Mouse (Mus musculus) kidney, postnatal 4 days (tissue): ENCODE data around the gene Ceacam10.

Source experiments
- DNase-seq, 2 experiments: peaks; one replicate each; pipeline ENCODE4 v3.0.0; 2021; ENCODE audit warnings: mixed read lengths in 2 of 2

The Ceacam10 gene

GRCm38 (mm10) chr7:24776918-24777317 is at the start of gene Ceacam10:
Gene Ceacam10, plus strand, starts transcription at chr7:24777206.
- peak; percentile 6 for DNase-seq

DNA sequence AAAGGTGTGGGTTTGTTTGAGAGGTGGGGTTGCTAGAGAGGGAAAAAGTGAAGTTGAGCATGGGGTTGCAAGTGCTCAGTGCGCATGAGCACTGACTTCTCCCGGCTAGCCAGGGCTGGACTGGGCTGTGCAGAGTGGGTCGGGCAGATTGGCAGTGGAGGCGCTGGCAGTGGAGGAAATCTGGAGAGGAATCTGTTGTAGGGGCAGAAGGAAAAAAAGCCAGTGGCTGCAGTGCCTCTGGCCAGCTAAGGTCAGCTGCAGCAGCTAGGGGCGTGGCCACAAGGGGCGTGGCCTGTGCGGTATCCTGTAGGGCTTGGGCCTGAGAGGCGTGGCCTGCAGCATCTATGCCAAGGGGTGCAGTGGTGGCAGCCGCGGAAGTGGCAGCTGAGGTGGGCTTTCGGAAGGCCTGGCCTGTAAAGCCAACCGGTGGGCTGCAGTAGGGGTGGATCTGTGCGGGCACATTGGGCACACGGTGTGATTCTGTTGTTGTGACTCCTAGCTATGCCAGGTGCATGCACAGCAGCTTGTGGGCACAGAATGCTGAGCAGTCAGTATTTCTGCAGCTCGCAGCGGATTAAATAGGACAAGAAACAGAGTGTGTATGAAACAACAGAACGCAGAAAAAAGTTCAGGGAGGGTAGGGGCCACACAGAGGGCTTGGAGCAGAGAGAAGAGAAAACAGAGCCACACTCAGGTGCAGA is 40.9 kb upstream of the Ceacam10 start:
- DNase-seq = peak; percentile 66 to 79

DNA sequence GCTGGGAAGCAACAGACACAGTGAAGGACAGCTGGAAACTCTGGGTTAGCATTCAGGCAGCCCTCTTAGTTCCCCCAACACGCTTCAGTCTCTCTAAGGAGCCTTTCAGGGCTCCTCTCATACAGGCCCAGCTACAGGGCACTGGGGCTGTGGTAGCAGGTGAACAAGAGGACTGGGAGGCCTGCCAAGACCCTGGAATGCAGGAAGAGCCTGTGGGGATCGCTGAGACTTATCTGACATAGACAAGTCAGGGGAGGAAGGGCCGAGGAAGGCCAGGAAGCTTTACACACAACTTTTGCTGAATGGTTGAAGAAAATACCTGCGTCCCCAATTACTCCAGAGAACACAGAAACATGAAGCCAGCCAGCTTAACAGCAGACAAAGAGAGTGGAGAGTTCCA is 26.3 kb upstream of the Ceacam10 start:
- peak in 1 of 2 experiments; percentile 8 for DNase-seq

DNA sequence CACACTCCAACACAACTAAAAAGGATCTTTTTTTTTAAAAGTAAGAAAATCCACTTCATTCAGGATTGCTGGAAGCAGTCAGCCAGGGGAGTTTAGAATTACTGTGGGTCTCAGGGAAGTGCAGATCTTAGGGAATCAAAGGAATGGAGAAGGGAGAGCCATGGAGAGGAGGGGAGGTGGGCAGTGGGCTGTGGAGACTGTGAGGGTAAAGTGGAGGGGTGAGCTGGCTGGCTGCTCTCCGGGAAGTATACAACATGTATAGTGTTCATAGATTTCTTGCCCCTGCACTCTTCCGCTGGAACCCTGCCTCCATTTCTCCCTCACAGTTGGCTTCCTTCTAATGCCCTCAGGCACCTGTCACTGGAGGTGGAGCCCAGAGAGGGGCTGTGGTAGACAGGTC is 25.4 kb upstream of the Ceacam10 start:
- DNase-seq = no peak

- no peak for DNase-seq
These were observed 23.5 kb upstream of the Ceacam10 start for GRCm38 (mm10) chr7:24753476-24753875.

GRCm38 (mm10) chr7:24758520-24758919 is 18.5 kb upstream of the Ceacam10 start:
- DNase-seq = no peak

GRCm38 (mm10) chr7:24760211-24760610 is 16.8 kb upstream of the Ceacam10 start, which contains the start of gene Cd177:
Gene Cd177, minus strand, starts transcription at chr7:24760311.
- DNase-seq = no peak

GRCm38 (mm10) chr7:24761161-24761560 is 15.8 kb upstream of the Ceacam10 start:
- DNase-seq = no peak

- no peak for DNase-seq
These were observed 14.4 kb upstream of the Ceacam10 start for GRCm38 (mm10) chr7:24762574-24762973.

DNA sequence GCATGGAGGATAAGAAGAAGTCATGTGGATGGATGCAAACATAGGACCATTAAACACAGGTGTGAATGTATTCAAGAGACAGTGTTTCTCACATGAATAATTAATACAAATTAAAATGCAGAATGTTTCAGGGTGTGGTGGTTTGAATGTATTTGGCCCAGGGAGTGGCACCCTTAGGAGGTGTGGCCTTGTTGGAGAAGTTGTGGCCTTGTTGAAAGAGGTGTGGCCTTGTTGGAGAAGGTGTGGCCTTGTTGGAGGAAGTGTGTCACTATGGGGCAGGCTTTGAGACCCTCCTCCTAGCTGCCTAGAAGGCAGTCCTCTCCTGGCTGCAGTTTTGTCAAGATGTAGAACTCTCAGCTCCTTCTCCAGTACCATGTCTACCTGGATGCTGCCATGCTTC is 5.6 kb upstream of the Ceacam10 start:
- DNase-seq = no peak

DNA sequence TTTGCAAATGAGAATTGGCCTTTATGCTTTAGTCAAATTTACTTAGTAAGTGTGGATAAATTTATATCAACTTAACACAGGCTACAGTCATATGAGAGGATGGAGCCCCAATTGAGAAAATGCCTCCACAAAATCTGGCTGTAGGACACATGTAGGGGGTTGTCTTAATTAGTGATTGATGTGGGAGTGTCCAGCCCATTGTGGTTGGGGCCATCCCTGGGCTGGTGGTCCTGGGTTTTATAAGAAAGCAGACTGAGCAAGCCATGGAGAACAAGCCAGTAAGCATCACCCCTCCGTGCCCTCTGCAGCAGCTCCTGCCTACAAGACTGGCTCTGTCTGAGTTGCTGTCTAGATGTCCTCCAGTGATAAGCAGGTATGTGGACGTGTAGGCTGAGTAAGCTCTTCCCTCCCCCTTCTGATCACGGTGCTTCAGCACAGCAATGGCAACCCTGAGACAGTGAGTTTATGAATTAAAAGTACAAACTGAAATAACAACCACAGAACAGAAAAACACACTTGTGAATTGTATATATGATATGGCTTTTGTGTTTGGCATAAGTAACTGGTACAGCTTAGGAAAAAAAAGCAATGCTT is 3.0 kb upstream of the Ceacam10 start:
- DNase-seq = no peak

GRCm38 (mm10) chr7:24776145-24776544 is 861 bp upstream of the Ceacam10 start:
- no peak for DNase-seq

- DNase-seq = no peak
These were observed 20.9 kb downstream of the Ceacam10 start for GRCm38 (mm10) chr7:24797918-24798317.

- DNase-seq = no peak
These were observed 25.3 kb downstream of the Ceacam10 start for GRCm38 (mm10) chr7:24802149-24802767.

DNA sequence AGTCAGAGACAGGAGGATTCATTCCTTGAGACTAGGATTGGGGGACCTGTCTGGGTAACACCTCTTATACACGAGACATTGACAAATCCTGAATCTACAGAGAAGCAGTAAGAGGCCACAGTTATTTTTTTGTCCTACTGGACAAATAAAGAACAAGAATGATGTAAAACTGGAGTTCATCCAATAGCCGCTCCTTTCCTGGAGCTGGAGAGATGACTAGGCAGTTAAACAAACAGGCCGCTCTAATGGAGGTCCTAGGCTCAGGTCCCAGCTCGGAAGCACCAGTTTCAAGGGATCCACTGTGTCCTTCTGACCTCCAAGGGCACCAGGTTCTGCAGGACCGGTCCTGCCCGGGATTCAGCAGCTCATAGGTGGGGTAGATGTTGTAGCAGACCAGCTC is 27.8 kb downstream of the Ceacam10 start:
- DNase-seq = no peak

GRCm38 (mm10) chr7:24809041-24809440 is 32.0 kb downstream of the Ceacam10 start:
- no peak for DNase-seq

DNA sequence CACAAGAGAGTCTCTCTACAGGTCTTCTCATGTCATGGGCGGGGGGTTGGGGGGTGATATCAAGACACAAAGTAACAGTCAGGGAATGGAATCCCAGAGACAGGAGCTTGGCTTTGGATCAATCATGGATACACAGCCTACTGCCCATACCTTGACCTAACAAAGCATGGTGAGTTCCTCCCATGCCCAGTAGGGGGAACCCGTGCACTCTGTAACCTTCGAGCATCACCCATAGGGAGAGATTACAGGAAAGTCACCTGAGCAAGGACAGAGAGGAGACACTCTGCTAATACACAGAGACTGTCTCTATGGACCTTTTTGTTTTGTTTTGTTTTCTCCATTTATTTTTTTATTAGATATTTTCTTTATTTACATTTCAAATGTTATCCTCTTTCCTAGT is 40.5 kb downstream of the Ceacam10 start:
- DNase-seq = peak; percentile 83 to 85

DNA sequence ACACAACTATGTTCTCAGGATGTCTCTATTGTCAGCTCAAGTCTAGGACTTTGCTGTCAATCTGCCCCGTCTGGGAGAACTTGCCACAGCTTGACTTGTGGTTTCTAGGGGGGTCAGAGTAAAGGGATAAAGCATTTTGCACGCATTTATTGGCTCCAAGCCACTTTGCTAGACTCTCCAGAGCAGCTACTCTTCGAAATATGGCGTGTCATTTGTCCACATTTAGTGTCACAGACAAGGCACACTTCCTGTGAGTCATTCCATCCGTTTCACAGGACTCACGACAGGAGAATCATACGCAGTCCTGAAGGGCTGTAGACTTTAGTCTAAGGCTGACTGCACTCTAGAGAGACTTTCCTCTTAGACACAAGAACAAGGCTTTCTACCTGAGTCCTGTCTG is 47.4 kb downstream of the Ceacam10 start:
- DNase-seq = no peak

DNA sequence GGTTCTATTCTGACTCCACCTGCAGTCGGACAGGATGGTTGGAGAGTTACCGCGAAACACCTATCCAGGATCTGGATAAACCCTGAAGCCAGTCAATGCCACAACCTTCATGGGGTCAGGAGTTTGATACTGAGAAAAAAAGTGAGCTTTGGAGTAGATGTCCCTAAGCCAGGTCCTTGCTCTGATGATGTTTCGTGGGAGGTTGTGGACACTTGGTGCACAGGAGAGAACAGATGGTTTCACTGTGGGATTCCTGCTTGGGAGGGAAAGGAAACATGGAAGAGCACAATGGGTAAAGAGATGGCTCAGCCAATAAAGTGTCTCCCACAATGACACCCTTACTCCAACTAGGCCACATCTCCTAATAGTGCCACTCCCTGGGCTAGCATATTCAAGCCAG is 50.2 kb downstream of the Ceacam10 start:
- DNase-seq = no peak
